Mouse (Mus musculus): ENCODE results near the gene Slc13a4. TPM values are rescaled to one million over a fixed set of nuclear protein-coding genes. Genes with fewer than 3 reads are reported as not detected.

Slc13a4 gene
- polyA plus RNA-seq, 1 experiment = 1.1 TPM

- TF ChIP-seq CTCF (IDR thresholded peaks at IDR 0.05; ENCODE audit: low read depth, low read length) (no peak), EP300 (IDR thresholded peaks at IDR 0.05; ENCODE audit: insufficient read depth, low read depth, low read length) (no peak), POLR2A (IDR thresholded peaks at IDR 0.05; ENCODE audit: insufficient read depth, low read length) (no peak)
- Histone ChIP-seq H3K36me3 (ENCODE audit: control insufficient read depth, insufficient read depth, low read length, poor library complexity, severe bottlenecking) (peaks cover 53% of the 10 kb centered on the region), H3K27ac (ENCODE audit: insufficient read depth, low read length) (0 out of 2 replicates have a peak overlapping the region, but pooled peaks have one; percentile 24)
These were observed 63.9 kb downstream of the Slc13a4 start for GRCm38 (mm10) chr6:35243989-35244388.

GRCm38 (mm10) chr6:35243252-35243651 lies 64.7 kb downstream of the Slc13a4 start:
- no peak for TF ChIP-seq POLR2A (IDR thresholded peaks at IDR 0.05; ENCODE audit: insufficient read depth, low read length)
- peak; percentile 18 for TF ChIP-seq CTCF (IDR thresholded peaks at IDR 0.05; ENCODE audit: low read depth, low read length)
- Histone ChIP-seq H3K4me3 (ENCODE audit: low read depth, low read length) (no peak overlapping the region), H3K9me3 (replicated peaks; ENCODE audit: control insufficient read depth, insufficient read depth, low read length, poor library complexity, severe bottlenecking) (peaks cover 9% of the 10 kb centered on the region), H3K36me3 (ENCODE audit: control insufficient read depth, insufficient read depth, low read length, poor library complexity, severe bottlenecking) (peaks cover 55% of the 10 kb centered on the region), H3K27ac (ENCODE audit: insufficient read depth, low read length) (no peak overlapping the region), H3K4me1 (ENCODE audit: control insufficient read depth, insufficient read depth, low read length) (no peaks in the 10 kb centered on the region), H3K27me3 (ENCODE audit: control insufficient read depth, insufficient read depth, low read length, poor library complexity, severe bottlenecking) (no peaks in the 10 kb centered on the region), H3K9ac (ENCODE audit: low read depth, poor library complexity, severe bottlenecking) (no peak overlapping the region)

More at GRCm38 (mm10) chr6:35243989-35244388, 63.9 kb downstream of the Slc13a4 start:
- no peaks in the 10 kb centered on the region for H3K4me1 ChIP-seq (ENCODE audit: control insufficient read depth, insufficient read depth, low read length)
- H3K27me3 ChIP-seq (ENCODE audit: control insufficient read depth, insufficient read depth, low read length, poor library complexity, severe bottlenecking) = no peaks in the 10 kb centered on the region
- H3K4me3 ChIP-seq (ENCODE audit: low read depth, low read length) = no peak overlapping the region
- H3K9ac ChIP-seq (ENCODE audit: low read depth, poor library complexity, severe bottlenecking) = no peak overlapping the region
- peaks cover 9% of the 10 kb centered on the region for H3K9me3 ChIP-seq (replicated peaks; ENCODE audit: control insufficient read depth, insufficient read depth, low read length, poor library complexity, severe bottlenecking)

GRCm38 (mm10) chr6:35236108-35236785 lies 71.7 kb downstream of the Slc13a4 start:
- H3K36me3 ChIP-seq (ENCODE audit: control insufficient read depth, insufficient read depth, low read length, poor library complexity, severe bottlenecking) = peaks cover 50% of the 10 kb centered on the region
- TF ChIP-seq EP300 (IDR thresholded peaks at IDR 0.05; ENCODE audit: insufficient read depth, low read depth, low read length) (peak; percentile 67), POLR2A (IDR thresholded peaks at IDR 0.05; ENCODE audit: insufficient read depth, low read length) (no peak)
- H3K9ac ChIP-seq (ENCODE audit: low read depth, poor library complexity, severe bottlenecking) = no peak overlapping the region
- H3K4me1 ChIP-seq (ENCODE audit: control insufficient read depth, insufficient read depth, low read length) = no peaks in the 10 kb centered on the region
- H3K4me3 ChIP-seq (ENCODE audit: low read depth, low read length) = no peak overlapping the region
- no peaks in the 10 kb centered on the region for H3K27me3 ChIP-seq (ENCODE audit: control insufficient read depth, insufficient read depth, low read length, poor library complexity, severe bottlenecking)
- peak overlapping the region; percentile 89 for H3K27ac ChIP-seq (ENCODE audit: insufficient read depth, low read length)
- no peaks in the 10 kb centered on the region for H3K9me3 ChIP-seq (replicated peaks; ENCODE audit: control insufficient read depth, insufficient read depth, low read length, poor library complexity, severe bottlenecking)

GRCm38 (mm10) chr6:35229415-35229814 lies 78.5 kb downstream of the Slc13a4 start:
- H3K4me3 ChIP-seq (ENCODE audit: low read depth, low read length) = no peak overlapping the region
- no peak overlapping the region for H3K9ac ChIP-seq (ENCODE audit: low read depth, poor library complexity, severe bottlenecking)
- no peaks in the 10 kb centered on the region for H3K27me3 ChIP-seq (ENCODE audit: control insufficient read depth, insufficient read depth, low read length, poor library complexity, severe bottlenecking)
- no peak for TF ChIP-seq EP300 (IDR thresholded peaks at IDR 0.05; ENCODE audit: insufficient read depth, low read depth, low read length)
- TF ChIP-seq POLR2A (IDR thresholded peaks at IDR 0.05; ENCODE audit: insufficient read depth, low read length) = no peak
- no peak for TF ChIP-seq CTCF (IDR thresholded peaks at IDR 0.05; ENCODE audit: low read depth, low read length)
- H3K9me3 ChIP-seq (replicated peaks; ENCODE audit: control insufficient read depth, insufficient read depth, low read length, poor library complexity, severe bottlenecking) = no peaks in the 10 kb centered on the region
- no peaks in the 10 kb centered on the region for H3K4me1 ChIP-seq (ENCODE audit: control insufficient read depth, insufficient read depth, low read length)
- no peak overlapping the region for H3K27ac ChIP-seq (ENCODE audit: insufficient read depth, low read length)
- H3K36me3 ChIP-seq (ENCODE audit: control insufficient read depth, insufficient read depth, low read length, poor library complexity, severe bottlenecking) = peaks cover 52% of the 10 kb centered on the region

GRCm38 (mm10) chr6:35225696-35226095 lies 82.2 kb downstream of the Slc13a4 start:
- no peak for TF ChIP-seq POLR2A (IDR thresholded peaks at IDR 0.05; ENCODE audit: insufficient read depth, low read length)
- no peak for TF ChIP-seq EP300 (IDR thresholded peaks at IDR 0.05; ENCODE audit: insufficient read depth, low read depth, low read length)
- TF ChIP-seq CTCF (IDR thresholded peaks at IDR 0.05; ENCODE audit: low read depth, low read length) = no peak
- no peak overlapping the region for H3K9ac ChIP-seq (ENCODE audit: low read depth, poor library complexity, severe bottlenecking)
- H3K27me3 ChIP-seq (ENCODE audit: control insufficient read depth, insufficient read depth, low read length, poor library complexity, severe bottlenecking) = no peaks in the 10 kb centered on the region

More at GRCm38 (mm10) chr6:35225696-35226095, 82.2 kb downstream of the Slc13a4 start:
- H3K4me1 ChIP-seq (ENCODE audit: control insufficient read depth, insufficient read depth, low read length) = no peaks in the 10 kb centered on the region
- no peak overlapping the region for H3K27ac ChIP-seq (ENCODE audit: insufficient read depth, low read length)
- H3K9me3 ChIP-seq (replicated peaks; ENCODE audit: control insufficient read depth, insufficient read depth, low read length, poor library complexity, severe bottlenecking) = no peaks in the 10 kb centered on the region
- H3K36me3 ChIP-seq (ENCODE audit: control insufficient read depth, insufficient read depth, low read length, poor library complexity, severe bottlenecking) = peaks cover 56% of the 10 kb centered on the region
- no peak overlapping the region for H3K4me3 ChIP-seq (ENCODE audit: low read depth, low read length)

Other genes starting within 250 kb of the Slc13a4 start
- gene Cnot4, start 174.4 kb downstream of the Slc13a4 start, polyA plus RNA-seq (2011; ENCODE audit: insufficient read depth, insufficient read length, low read depth, missing spikeins) = 45.7 and 49.2 TPM in 2 replicates
- 142 and 151 TPM in 2 replicates for gene Nup205, start 130.7 kb downstream of the Slc13a4 start, polyA plus RNA-seq (2011; ENCODE audit: insufficient read depth, insufficient read length, low read depth, missing spikeins)
- not detected in 2 replicates for gene Fam180a, start 18.0 kb upstream of the Slc13a4 start, polyA plus RNA-seq (2011; ENCODE audit: insufficient read depth, insufficient read length, low read depth, missing spikeins)
- gene Mtpn, start 231.8 kb upstream of the Slc13a4 start, polyA plus RNA-seq (2011; ENCODE audit: insufficient read depth, insufficient read length, low read depth, missing spikeins) = 175 and 195 TPM in 2 replicates

All from ES-Bruce4 (cell line).